Mouse (Mus musculus) lung, postnatal 0 days (tissue): ENCODE results near the gene Col6a6.

ENCODE experiments used
- CTCF ChIP-seq: IDR thresholded peaks from 2 replicates; pipeline ENCODE4 v1.5.1; 2016; ENCODE audit warnings: antibody characterized with exemption, mild to moderate bottlenecking
- EP300 ChIP-seq: IDR thresholded peaks from 2 replicates; pipeline ENCODE4 v1.6.1; 2016; ENCODE audit warnings: antibody characterized with exemption, mild to moderate bottlenecking, control low read depth

DNA sequence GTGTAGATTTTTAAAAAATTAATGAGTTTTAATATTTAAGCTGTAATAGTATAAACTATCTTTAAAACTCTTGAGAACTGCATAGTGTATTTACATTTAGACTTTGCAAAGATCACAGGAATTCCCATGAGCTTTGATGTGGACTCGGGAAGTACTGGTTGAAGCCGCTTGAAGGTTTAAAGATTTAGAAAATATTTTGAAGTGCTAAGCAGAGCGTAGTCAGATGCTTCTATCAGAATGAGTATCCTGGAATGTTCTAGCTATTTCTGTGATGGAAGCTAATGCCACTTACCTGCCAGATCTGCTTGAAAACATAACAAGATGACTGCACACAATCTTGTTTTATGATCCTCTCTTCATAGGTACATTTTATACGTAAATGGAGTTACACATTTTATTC is 157.0 kb downstream of the Col6a6 start:
- TF ChIP-seq CTCF (no peak), EP300 (peak; percentile 74)
